Mouse (Mus musculus): ENCODE results near the gene Tomm22. TPM values are rescaled to one million over a fixed set of nuclear protein-coding genes. Genes with fewer than 3 reads are reported as not detected.

The Tomm22 gene
- 244 and 245 TPM in 2 replicates for polyA plus RNA-seq (2014; fragmentation: Nextera tagmentation; extraction: Ambion mirVana)

- no peaks in the 10 kb centered on the region for H3K27me3 ChIP-seq (ENCODE audit: insufficient read depth, low read length)
- DNase-seq (peak; percentile 97), ATAC-seq (ENCODE audit: insufficient read depth) (peak; percentile 98)
- no peaks in the 10 kb centered on the region for H3K9me3 ChIP-seq (ENCODE audit: low read depth, low read length)
- peaks cover 52% of the 10 kb centered on the region for H3K36me3 ChIP-seq (ENCODE audit: insufficient read depth)
- no peak within 1 kb of the TSS; the same call in 1 of the 2 replicates for H3K27ac ChIP-seq (ENCODE audit: low read depth)
- 0 out of 2 replicates have a peak, but pooled peaks cover 3% of the 10 kb centered on the region for H3K4me1 ChIP-seq (ENCODE audit: insufficient read depth)
- peak within 1 kb of the TSS; percentile 89 for H3K4me3 ChIP-seq (ENCODE audit: low read depth, low read length)
- 16% methylated on average over 32 of the region's 33 CpGs for WGBS
- peak within 1 kb of the TSS; percentile 63 for H3K4me2 ChIP-seq
- peak; percentile 61 for TF ChIP-seq CTCF (IDR thresholded peaks at IDR 0.05; ENCODE audit: low read depth)
- peak within 1 kb of the TSS; percentile 85 for H3K9ac ChIP-seq
These were observed at the start of gene Tomm22 for GRCm38 (mm10) chr15:79670249-79670971. Gene Tomm22, plus strand, starts transcription at chr15:79670861.

- H3K4me3 ChIP-seq (ENCODE audit: low read depth, low read length): no peak overlapping the region
- DNase-seq (no peak), ATAC-seq (ENCODE audit: insufficient read depth) (no peak)
- WGBS: 52% methylated on average over 2 of the region's 2 CpGs
- H3K9me3 ChIP-seq (ENCODE audit: low read depth, low read length): no peaks in the 10 kb centered on the region
- H3K4me1 ChIP-seq (ENCODE audit: insufficient read depth): no peaks in the 10 kb centered on the region
- H3K36me3 ChIP-seq (ENCODE audit: insufficient read depth): peaks cover 15% of the 10 kb centered on the region; the same call in 1 of the 2 replicates
- no peak for TF ChIP-seq CTCF (IDR thresholded peaks at IDR 0.05; ENCODE audit: low read depth)
- no peaks in the 10 kb centered on the region for H3K27me3 ChIP-seq (ENCODE audit: insufficient read depth, low read length)
- H3K27ac ChIP-seq (ENCODE audit: low read depth): no peak overlapping the region
- no peak overlapping the region for H3K9ac ChIP-seq
- no peak overlapping the region for H3K4me2 ChIP-seq
These were observed 40.2 kb upstream of the Tomm22 start for GRCm38 (mm10) chr15:79630471-79630870.

- Histone ChIP-seq H3K4me3 (ENCODE audit: low read depth, low read length) (no peak overlapping the region), H3K4me2 (no peak overlapping the region), H3K9me3 (ENCODE audit: low read depth, low read length) (no peaks in the 10 kb centered on the region), H3K36me3 (ENCODE audit: insufficient read depth) (peaks cover 3% of the 10 kb centered on the region; the same call in 1 of the 2 replicates), H3K27ac (ENCODE audit: low read depth) (0 out of 2 replicates have a peak overlapping the region, but pooled peaks have one; percentile 18), H3K9ac (no peak overlapping the region), H3K27me3 (ENCODE audit: insufficient read depth, low read length) (no peaks in the 10 kb centered on the region), H3K4me1 (ENCODE audit: insufficient read depth) (no peaks in the 10 kb centered on the region)
- DNase-seq: no peak
- ATAC-seq (ENCODE audit: insufficient read depth): no peak
- TF ChIP-seq CTCF (IDR thresholded peaks at IDR 0.05; ENCODE audit: low read depth): no peak
- WGBS: 49% methylated on average over 12 of the region's 12 CpGs
These were observed 29.4 kb upstream of the Tomm22 start for GRCm38 (mm10) chr15:79641135-79641817.

- no peak overlapping the region for H3K9ac ChIP-seq
- no peak overlapping the region for H3K27ac ChIP-seq (ENCODE audit: low read depth)
- no peak for TF ChIP-seq CTCF (IDR thresholded peaks at IDR 0.05; ENCODE audit: low read depth)
- no peak for ATAC-seq (ENCODE audit: insufficient read depth)
- no peaks in the 10 kb centered on the region for H3K4me1 ChIP-seq (ENCODE audit: insufficient read depth)
- H3K4me3 ChIP-seq (ENCODE audit: low read depth, low read length): no peak overlapping the region
- H3K9me3 ChIP-seq (ENCODE audit: low read depth, low read length): no peaks in the 10 kb centered on the region
- no peak for DNase-seq
- peaks cover 3% of the 10 kb centered on the region; the same call in 1 of the 2 replicates for H3K36me3 ChIP-seq (ENCODE audit: insufficient read depth)
- no peaks in the 10 kb centered on the region for H3K27me3 ChIP-seq (ENCODE audit: insufficient read depth, low read length)
- 69% methylated on average over 2 of the region's 2 CpGs for WGBS
- no peak overlapping the region for H3K4me2 ChIP-seq
These were observed 25.2 kb upstream of the Tomm22 start for GRCm38 (mm10) chr15:79645483-79645882.

- Histone ChIP-seq H3K4me3 (ENCODE audit: low read depth, low read length) (no peak overlapping the region), H3K4me2 (no peak overlapping the region), H3K9me3 (ENCODE audit: low read depth, low read length) (no peaks in the 10 kb centered on the region), H3K4me1 (ENCODE audit: insufficient read depth) (no peaks in the 10 kb centered on the region), H3K27ac (ENCODE audit: low read depth) (no peak overlapping the region), H3K9ac (no peak overlapping the region), H3K27me3 (ENCODE audit: insufficient read depth, low read length) (no peaks in the 10 kb centered on the region), H3K36me3 (ENCODE audit: insufficient read depth) (no peaks in the 10 kb centered on the region)
- no peak for ATAC-seq (ENCODE audit: insufficient read depth)
- TF ChIP-seq CTCF (IDR thresholded peaks at IDR 0.05; ENCODE audit: low read depth): no peak
- no peak for DNase-seq
- 80% methylated on average over 12 of the region's 12 CpGs for WGBS
These were observed 22.5 kb upstream of the Tomm22 start for GRCm38 (mm10) chr15:79648130-79648529.

GRCm38 (mm10) chr15:79650569-79650968 lies 20.1 kb upstream of the Tomm22 start:
- peak; percentile 70 for TF ChIP-seq CTCF (IDR thresholded peaks at IDR 0.05; ENCODE audit: low read depth)
- H3K4me1 ChIP-seq (ENCODE audit: insufficient read depth): no peaks in the 10 kb centered on the region
- no peaks in the 10 kb centered on the region for H3K9me3 ChIP-seq (ENCODE audit: low read depth, low read length)
- ATAC-seq (ENCODE audit: insufficient read depth): no peak
- no peak overlapping the region for H3K4me3 ChIP-seq (ENCODE audit: low read depth, low read length)
- peak; percentile 56 for DNase-seq
- no peaks in the 10 kb centered on the region for H3K27me3 ChIP-seq (ENCODE audit: insufficient read depth, low read length)
- H3K9ac ChIP-seq: no peak overlapping the region
- H3K36me3 ChIP-seq (ENCODE audit: insufficient read depth): no peaks in the 10 kb centered on the region
- no peak overlapping the region for H3K4me2 ChIP-seq
- H3K27ac ChIP-seq (ENCODE audit: low read depth): no peak overlapping the region

GRCm38 (mm10) chr15:79651481-79651880 lies 19.2 kb upstream of the Tomm22 start:
- Histone ChIP-seq H3K27me3 (ENCODE audit: insufficient read depth, low read length) (no peaks in the 10 kb centered on the region), H3K9me3 (ENCODE audit: low read depth, low read length) (no peaks in the 10 kb centered on the region), H3K4me2 (no peak overlapping the region), H3K27ac (ENCODE audit: low read depth) (no peak overlapping the region), H3K4me3 (ENCODE audit: low read depth, low read length) (no peak overlapping the region), H3K4me1 (ENCODE audit: insufficient read depth) (no peaks in the 10 kb centered on the region), H3K36me3 (ENCODE audit: insufficient read depth) (no peaks in the 10 kb centered on the region), H3K9ac (no peak overlapping the region)
- WGBS: 74% methylated on average over 4 of the region's 4 CpGs
- TF ChIP-seq CTCF (IDR thresholded peaks at IDR 0.05; ENCODE audit: low read depth): peak; percentile 51
- ATAC-seq (ENCODE audit: insufficient read depth) (no peak), DNase-seq (peak; percentile 31)
